Mouse (Mus musculus): ENCODE measurements around the gene Xpo1. TPM values are rescaled to one million over a fixed set of nuclear protein-coding genes. Genes with fewer than 3 reads are reported as not detected.

The Xpo1 gene
- polyA plus RNA-seq, 1 experiment, result 22.1 TPM

DNA sequence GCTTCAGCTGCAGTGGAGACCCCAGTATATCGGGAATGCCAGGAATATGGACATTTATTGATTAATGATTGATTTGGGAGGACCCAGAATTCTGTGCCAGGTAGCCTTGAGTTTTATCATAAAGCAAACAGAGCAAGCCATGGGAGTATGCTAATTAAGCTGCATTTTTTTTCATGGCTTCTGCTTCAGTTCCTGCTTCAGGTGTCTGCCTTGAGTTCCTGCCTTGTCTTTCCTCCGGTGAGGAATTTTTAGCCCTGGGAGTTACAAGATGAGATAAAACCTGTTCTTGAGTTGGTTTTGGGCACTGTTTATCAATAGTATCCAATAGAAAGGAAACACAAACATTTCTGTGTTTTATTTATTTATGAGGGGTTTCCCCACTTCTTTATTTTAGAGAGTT is 73.6 kb downstream of the Xpo1 start:
- H3K4me1 ChIP-seq (ENCODE audit: control insufficient read depth, insufficient read depth, insufficient read length, low read length), result 0 out of 2 replicates have a peak, but pooled peaks cover 2% of the 10 kb centered on the region
- no peak overlapping the region for H3K27ac ChIP-seq (replicated peaks; ENCODE audit: low read depth, low read length)
- H3K4me3 ChIP-seq (ENCODE audit: insufficient read depth, low read depth, low read length), result no peak overlapping the region

DNA sequence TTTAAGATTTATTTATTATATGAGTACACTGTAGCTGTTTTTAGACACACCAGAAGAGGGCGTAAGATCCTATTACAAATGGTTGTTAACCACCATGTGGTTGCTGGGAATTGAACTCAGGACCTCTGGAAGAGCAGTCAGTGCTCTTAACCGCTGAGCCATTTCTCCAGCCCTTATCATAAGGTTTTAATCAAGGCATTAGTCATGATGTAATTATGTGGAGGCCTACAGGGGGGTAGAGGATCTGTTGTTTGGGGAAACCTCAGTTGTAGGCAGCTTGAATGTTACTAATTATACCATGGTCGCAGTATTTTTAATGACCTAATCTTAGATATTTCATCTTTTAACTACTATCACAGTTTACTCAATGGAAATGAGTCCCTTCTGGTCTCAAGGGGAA is 76.3 kb downstream of the Xpo1 start:
- Histone ChIP-seq H3K4me3 (ENCODE audit: insufficient read depth, low read depth, low read length) (no peak overlapping the region), H3K27ac (replicated peaks; ENCODE audit: low read depth, low read length) (no peak overlapping the region), H3K4me1 (ENCODE audit: control insufficient read depth, insufficient read depth, insufficient read length, low read length) (0 out of 2 replicates have a peak, but pooled peaks cover 2% of the 10 kb centered on the region)

DNA sequence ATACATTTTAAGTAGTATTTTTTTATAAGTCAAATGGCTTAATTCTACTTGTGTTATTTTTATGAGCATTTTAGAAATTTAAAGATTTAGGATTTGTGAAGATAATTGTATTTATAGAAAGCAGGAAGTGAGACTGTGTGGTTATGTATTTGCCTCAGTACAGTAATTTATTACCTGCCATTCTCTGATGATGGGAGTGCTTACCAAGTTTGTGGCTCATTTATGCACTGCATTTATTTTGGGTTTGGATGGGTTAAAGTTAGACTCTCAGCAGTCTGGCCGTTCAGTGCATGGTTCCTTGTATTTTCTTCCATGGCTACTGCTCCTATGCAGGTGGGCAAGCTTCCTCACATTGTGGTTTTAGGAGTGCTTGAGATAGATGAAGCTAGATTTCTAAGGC is 79.3 kb downstream of the Xpo1 start:
- Histone ChIP-seq H3K4me3 (ENCODE audit: insufficient read depth, low read depth, low read length) (no peak overlapping the region), H3K27ac (replicated peaks; ENCODE audit: low read depth, low read length) (no peak overlapping the region), H3K4me1 (ENCODE audit: control insufficient read depth, insufficient read depth, insufficient read length, low read length) (no peaks in the 10 kb centered on the region)

Other genes starting within 250 kb of the Xpo1 start
- gene Fam161a, start 248.5 kb upstream of the Xpo1 start, polyA plus RNA-seq (2012; ENCODE audit: insufficient read depth, insufficient read length, missing spikeins), result 5.5 and 5.9 TPM in 2 replicates
- gene Usp34, start 50.9 kb downstream of the Xpo1 start, polyA plus RNA-seq (2012; ENCODE audit: insufficient read depth, insufficient read length, missing spikeins), result 12.4 and 15.9 TPM in 2 replicates
- gene Ahsa2, start 242.0 kb downstream of the Xpo1 start, polyA plus RNA-seq (2012; ENCODE audit: insufficient read depth, insufficient read length, missing spikeins), result 32.3 and 81.8 TPM in 2 replicates

All from brown adipose tissue, adult 24 weeks (tissue).